Mouse (Mus musculus) embryo, embryonic 11.5 days (tissue): Measurements from ENCODE around the gene Cubn.

ENCODE experiments used
- DNase-seq: peaks from one replicate; pipeline ENCODE4 v3.0.0-alpha.2; 2012; ENCODE audit warnings: low read depth, low spot score

Cubn gene

DNA sequence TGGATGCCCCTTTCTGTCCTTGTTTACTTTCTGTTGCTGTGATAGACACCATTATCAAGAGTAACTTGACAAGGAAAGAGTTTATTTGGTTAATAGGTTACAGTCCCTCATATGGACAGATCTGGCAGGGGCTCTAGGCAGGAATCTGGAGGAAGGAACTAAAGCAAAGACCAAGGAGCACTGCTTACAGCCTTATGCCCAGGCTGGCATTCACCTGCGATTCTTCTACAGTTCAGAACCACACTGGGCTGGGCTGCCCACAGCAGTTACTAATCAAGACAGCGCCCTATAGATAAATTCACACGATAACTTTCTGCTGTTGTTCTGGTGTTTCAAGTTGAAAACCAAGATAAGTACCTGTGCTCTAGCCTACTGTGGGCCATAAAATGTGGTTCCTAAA is 138.8 kb downstream of the Cubn start:
- DNase-seq = no peak

- DNase-seq = no peak
These were observed 139.4 kb downstream of the Cubn start for GRCm38 (mm10) chr2:13352112-13352728.

DNA sequence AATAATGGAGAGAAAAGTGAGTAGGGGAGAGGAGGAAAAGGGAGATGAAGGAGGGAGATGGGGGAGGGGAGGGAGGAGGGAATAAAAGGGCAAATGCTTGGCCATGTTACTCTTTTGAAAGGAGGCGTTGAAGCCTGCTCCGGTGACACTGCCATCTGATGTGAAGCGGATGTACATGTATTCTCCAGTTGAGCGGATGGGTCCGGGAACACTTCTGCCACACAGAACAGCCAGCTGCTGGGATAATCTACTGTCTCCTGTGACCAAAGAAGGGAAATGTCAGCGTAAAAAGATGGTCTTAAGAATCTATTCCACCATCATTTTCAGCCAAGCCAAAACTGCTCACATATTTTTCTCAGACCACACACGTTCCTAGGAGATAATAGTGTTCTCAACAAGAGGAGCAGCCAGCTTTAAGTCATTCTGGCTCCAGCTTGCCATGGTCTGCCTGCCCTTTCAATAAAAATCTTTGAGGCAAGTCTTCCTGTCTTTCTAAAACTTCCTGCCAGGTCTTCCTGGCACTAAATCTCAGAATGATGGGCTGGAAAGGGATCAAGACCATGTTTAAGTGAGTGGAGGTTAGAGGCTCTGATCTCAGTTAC is 149.2 kb downstream of the Cubn start:
- no peak for DNase-seq

DNA sequence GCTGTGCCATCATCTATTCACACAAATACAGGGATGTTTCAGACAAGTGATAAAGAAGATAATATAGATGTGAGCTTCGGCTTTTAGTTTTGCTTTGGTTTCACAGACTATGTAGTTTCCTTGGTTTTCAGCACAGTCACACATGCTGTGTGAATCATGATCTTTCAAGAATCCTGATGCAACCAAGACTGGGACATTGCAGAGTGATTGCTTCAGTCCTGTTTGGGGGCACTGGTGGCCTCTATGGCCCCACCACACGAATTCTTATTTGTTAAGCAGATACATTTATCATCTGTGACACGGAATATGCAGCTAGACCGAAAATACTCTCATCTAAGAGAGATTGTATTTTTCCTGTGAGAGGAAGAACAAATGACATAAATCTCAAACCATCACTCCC is 156.2 kb downstream of the Cubn start:
- DNase-seq = no peak

DNA sequence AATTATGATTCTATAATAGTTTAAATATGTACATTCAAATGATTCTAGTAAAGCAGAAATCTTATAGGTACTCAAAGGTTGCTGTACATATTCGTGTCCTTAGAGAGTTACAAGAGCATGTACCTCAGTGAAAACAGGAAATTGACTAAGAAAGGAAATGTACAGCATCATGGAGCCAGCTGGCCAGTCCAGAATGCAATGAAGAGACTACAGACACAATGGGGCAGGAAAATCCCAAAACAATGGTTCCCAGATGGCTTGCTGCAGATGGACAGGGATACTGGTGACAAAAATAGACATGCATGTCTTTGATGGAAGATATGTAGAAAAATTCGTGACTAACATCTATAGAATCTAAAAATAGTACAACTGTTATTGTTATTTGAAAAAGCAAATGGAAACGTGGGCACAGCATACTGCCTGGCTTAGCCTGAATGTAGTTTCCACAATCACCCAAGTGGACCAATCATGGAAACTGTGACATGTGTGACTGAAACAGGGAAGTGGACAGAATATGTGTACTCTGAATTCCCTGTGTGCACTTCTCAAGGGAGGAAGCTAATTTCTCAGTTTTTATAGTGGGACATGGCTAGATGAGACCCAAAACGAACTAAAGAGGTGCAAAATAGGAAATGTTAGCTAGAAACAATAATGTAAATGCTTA is 161.7 kb downstream of the Cubn start:
- no peak for DNase-seq

GRCm38 (mm10) chr2:13303376-13303775 is 188.2 kb downstream of the Cubn start:
- no peak for DNase-seq

- DNase-seq = no peak
These were observed 192.6 kb downstream of the Cubn start for GRCm38 (mm10) chr2:13299031-13299430.

DNA sequence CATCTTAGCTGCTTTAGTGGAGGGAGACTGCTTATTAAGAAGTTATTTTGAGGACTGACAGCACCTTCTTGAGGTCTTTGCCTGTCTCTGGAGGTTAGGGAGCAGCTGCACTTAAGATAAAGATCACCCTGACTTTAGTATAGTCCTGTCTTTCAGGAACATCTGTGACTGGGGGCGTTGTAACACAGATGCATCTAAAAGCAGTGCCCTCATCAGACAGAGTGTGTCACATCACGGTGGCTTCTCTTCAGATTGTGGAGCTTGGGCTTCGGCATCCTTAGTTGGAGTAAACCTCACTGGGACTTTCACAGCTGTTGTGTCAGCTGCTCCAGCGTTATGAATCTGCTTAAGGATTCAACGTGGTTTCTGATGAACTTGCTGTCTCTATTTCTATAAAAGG is 193.9 kb downstream of the Cubn start:
- no peak for DNase-seq

DNA sequence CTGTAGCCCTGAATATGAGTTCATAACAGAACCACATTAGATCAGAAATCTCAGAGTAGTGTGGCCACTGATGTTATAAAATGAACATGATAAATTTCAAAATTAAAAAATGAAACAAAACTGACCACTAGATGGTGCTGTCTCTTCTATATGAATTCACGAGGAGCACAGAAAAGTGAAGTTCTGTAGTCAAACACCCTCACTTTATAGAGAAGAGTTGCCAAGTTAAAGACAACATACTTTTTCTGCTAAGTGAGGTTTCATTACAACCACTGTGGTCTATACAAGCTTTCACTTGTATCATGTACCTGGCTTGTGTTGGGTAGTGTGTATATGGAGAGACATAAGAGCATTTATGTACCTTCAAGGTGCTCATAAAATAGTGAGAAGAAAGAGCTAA is 201.0 kb downstream of the Cubn start:
- no peak for DNase-seq

DNA sequence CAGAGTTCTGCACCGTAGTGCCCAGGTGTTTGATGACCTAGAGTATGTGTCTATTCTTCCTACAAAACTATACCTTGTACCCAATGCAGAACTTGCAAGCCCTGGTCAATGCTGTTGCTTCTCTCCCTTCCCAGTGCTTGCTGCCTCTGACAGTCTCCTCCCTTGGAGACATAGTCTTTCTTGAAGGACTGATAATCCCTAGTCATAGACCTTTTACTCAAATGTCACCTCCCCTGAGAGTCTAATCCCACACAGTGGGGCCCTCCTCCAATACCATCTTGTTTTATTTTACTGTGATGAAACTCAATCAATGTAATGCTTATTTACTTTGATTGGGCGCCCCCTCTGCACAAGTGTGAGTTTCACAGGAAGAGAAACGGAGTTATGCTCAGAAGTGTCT is 201.5 kb downstream of the Cubn start:
- no peak for DNase-seq

GRCm38 (mm10) chr2:13278114-13278862 is 213.3 kb downstream of the Cubn start:
- DNase-seq = no peak

- DNase-seq = no peak
These were observed 215.7 kb downstream of the Cubn start for GRCm38 (mm10) chr2:13275874-13276273.

- DNase-seq = peak; percentile 98
These were observed 220.3 kb downstream of the Cubn start, which contains the start of gene Rsu1 for GRCm38 (mm10) chr2:13271165-13271957. Rsu1 (minus strand) TSS chr2:13271415.

DNA sequence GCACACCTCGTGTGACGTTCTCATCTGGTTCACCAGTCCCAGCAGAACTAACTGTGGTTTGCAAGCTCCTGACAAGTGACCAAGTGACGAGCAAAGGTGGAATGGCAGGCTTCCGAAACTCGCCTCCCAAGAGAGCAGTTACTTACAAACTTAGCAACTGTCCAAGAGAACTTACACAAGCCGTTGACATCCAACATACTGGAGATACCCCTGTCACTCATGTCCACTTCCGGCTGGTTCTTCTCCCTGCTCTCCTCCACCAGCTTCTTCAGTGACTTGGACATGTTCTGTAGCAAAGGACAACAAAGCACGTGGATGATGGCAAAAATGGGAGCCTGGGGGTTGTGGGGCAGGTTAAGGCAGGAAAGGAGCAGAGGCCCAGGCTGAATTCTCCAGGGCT is 220.9 kb downstream of the Cubn start:
- DNase-seq = no peak

DNA sequence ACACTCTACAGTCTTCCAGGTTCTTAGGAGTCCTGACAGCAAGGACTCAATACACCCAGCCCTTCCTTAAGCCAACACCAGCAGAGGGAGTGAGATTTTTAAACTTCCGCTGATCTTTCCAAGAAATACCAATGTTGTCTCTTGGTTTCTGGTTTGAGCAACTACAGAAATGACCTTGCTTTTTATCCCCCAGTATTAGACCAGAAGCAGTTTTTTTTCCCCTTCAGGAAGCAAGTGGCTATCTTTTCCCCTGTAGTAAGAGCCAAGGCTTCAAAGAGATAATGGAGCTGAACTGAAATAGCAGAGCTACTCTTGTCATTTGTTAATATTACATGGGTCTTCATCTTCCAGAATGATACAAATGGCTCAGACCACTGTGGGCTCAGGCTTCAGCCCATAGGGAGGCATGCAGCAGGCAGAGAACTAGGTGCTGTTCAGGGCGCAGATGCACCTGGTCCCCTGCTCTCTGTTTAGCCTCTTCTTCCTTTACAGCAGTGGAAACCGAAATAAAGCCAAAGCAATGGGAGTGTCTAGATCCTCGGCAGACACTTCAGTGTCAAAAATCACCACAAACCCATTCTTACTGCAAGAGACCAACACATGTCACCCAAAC is 222.8 kb downstream of the Cubn start:
- DNase-seq = no peak

GRCm38 (mm10) chr2:13264875-13265274 is 226.7 kb downstream of the Cubn start:
- no peak for DNase-seq

DNA sequence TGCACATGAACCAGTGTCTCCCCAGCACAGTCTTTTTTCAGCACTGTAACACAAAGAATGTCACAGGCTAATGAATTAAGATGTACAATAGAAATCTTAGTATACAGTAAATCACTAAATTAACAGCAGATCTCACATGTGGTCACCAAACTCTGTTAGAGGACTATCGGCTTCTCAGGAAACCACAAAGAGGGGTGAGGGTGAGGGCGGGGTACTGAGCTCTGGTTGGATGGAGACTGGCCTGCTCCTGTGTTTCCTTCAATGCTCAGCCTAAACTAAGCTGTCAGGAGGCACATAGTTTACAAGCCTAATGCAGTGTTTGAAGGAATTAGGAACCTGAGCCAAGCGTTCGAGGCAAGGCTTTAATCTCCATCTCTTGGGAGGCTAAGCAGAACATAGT is 228.5 kb downstream of the Cubn start:
- DNase-seq = no peak

DNA sequence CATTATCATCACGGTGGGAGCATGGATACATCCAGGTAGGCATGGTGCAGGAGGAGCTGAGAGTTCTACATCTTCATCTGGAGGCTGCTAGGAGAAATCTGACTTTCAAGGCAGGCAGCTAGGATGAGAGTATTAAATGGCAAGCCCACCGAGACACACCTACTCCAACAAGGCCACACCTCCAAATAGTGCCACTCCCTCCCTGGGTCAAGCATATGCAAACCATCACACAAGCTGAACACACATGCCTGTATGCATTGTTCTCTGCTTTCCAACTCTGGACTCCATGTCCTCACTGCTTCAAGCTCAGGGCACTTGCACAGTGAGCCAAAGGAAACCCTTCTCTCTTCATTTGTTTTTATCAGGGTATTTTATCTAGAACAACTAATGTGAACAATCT is 233.0 kb downstream of the Cubn start:
- DNase-seq = no peak

GRCm38 (mm10) chr2:13240711-13241110 is 250.9 kb downstream of the Cubn start:
- DNase-seq = no peak

GRCm38 (mm10) chr2:13237140-13237901 is 254.3 kb downstream of the Cubn start:
- DNase-seq = peak; percentile 55
